Mouse (Mus musculus) urinary bladder, postnatal 4 days (tissue): ENCODE measurements around the gene Adap1.

Experiments
- DNase-seq, 2 experiments: peaks; one replicate each; pipeline ENCODE4 v3.0.0; 2021 to 2022; ENCODE audit warnings: low spot score in 2 of 2

Adap1 gene

GRCm38 (mm10) chr5:139323260-139323924 is 2.0 kb downstream of the Adap1 start:
- no peak for DNase-seq

- DNase-seq = no peak
Observed at GRCm38 (mm10) chr5:139321331-139321730, 4.1 kb downstream of the Adap1 start.

- DNase-seq = no peak
Observed at GRCm38 (mm10) chr5:139320424-139320823, 5.0 kb downstream of the Adap1 start.

DNA sequence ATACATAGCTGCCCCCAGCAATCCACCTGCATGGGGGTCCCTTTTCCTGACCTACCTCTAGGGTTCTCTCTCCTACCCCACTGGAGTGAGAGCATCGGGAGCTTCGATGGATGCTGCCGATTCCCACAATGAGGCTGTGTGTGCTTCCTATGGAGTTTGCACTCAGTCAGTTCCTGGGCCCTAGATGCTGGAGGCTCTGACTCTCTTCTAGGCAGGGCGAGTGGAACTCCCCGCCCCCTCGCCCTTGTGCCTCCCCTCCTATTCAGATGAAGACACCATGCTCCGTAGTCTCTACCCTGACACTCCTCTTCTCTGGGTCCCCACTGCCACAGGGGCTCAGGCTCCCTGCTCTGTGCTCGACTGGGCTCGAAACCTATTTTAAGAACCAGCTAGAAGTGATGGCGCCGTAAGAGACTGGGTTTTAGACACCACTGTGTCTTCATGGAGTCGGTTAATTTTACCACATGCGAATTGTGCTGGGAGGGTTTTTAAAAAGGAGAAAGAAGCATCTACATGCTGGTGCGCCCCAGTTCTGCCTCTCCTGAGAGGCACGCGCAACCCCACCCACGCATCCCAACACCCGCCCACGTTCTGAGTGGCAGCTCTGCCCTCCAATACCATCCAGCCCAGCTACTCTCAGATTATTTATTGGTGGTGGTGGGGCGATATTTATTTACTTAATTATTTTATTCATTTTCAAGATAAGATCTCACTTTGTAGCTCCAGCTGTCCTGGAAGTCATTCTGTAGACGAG is 7.5 kb downstream of the Adap1 start:
- DNase-seq = no peak

- DNase-seq = peak; percentile 50 to 71
Observed at GRCm38 (mm10) chr5:139316982-139317675, 8.3 kb downstream of the Adap1 start.

DNA sequence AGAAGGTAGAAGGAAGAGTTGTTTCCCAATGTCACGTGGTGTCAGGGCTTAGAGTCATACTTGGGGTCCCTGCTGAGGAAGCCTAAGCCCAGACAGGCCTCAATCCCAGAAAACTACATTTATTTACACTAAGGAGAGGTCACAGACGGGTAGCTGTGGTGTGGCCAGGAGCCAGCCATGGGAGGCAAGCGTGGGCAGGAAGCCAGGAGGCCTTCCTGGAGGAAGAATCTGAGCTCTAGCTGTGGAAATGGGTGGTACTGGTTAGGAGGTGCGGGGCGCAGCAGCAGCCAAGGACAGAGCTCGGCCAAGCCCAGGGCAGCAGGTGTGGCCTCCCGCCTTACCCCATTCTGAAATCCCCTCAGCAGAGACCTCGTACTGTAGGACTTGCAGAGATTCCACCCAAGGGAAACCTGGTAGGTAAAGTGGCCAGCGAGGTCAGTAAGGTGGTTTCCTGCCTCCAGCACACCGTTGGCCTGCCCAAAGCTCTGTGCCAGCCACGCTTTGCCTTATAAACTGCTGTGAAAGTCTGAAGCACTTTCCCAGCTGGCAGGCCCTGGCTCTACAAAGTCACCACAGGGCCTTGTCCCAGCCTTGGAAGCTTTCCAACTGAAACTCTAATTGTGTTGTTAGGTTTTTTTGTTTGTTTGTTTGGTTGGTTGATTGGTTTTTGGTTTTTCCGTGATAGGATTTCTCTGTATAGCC is 10.3 kb downstream of the Adap1 start:
- DNase-seq = no peak

GRCm38 (mm10) chr5:139313536-139313935 is 11.9 kb downstream of the Adap1 start:
- DNase-seq = no peak

GRCm38 (mm10) chr5:139311822-139312221 is 13.6 kb downstream of the Adap1 start:
- DNase-seq = no peak

- no peak for DNase-seq
Observed at GRCm38 (mm10) chr5:139310477-139310876, 14.9 kb downstream of the Adap1 start.

- DNase-seq = no peak
Observed at GRCm38 (mm10) chr5:139309946-139310345, 15.5 kb downstream of the Adap1 start.

- no peak for DNase-seq
Observed at GRCm38 (mm10) chr5:139303646-139304061, 21.8 kb downstream of the Adap1 start.

GRCm38 (mm10) chr5:139302101-139302500 is 23.3 kb downstream of the Adap1 start:
- no peak for DNase-seq

GRCm38 (mm10) chr5:139297745-139298144 is 27.7 kb downstream of the Adap1 start:
- DNase-seq = no peak

- DNase-seq = no peak
Observed at GRCm38 (mm10) chr5:139297092-139297491, 28.3 kb downstream of the Adap1 start.

- DNase-seq = no peak
Observed at GRCm38 (mm10) chr5:139294089-139294488, 31.3 kb downstream of the Adap1 start.

DNA sequence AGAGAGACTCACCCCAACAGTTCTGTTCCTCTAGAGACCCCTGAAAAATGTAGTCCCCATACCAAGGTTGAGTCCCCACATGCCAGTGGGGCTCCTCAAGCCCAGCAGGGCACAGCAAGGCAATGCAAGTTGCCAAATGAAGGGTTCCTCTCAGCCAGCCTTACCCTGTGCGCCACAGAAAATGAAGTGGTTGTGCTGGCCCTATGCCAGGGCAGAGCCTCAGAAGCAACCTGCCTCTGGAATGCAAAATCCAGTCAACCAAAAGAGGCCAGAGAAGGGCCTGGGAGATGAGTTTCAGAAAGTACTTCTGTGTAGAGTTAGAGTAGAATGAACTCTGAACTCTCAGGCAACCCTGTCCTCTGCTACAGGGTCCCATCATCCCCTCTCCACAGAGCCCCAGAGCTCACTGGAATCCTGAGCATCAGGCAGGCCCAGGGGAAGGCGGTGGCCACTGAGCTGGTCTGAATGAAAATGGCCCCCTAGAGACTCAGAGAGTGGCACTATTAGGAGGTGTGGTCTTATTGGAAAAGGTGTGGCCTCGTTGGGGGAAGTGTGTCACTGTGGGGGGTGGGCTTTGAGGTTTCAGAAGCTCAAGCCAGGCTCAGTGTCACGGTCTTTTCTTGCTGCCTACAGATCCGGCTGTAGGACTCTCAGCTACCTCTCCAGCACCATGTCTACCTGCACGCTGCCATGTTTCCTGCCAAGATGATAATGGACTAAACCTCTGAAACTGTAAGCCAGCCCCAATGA is 33.4 kb downstream of the Adap1 start:
- no peak for DNase-seq

GRCm38 (mm10) chr5:139290467-139291259 is 34.8 kb downstream of the Adap1 start:
- DNase-seq = no peak

- no peak for DNase-seq
Observed at GRCm38 (mm10) chr5:139288591-139288990, 36.8 kb downstream of the Adap1 start.

DNA sequence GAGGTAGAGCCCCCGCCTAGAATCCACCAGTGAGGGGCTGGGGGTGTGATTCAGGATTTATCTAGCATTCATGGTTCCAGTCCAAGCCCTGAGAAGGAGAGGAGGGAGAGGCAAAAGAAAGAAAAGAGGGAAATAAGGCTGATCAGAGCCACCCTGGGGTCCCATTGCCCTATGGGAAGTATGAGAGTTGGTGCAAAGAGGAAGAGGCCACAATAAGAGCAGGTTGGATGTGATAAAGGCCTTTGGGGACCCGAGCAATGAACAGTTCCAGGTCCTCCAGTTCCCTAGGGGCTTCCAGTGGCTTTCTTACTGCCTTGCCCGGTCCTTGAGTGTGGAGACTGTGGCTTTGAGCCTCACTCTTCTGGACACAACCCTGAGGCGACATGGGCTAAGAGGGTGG is 37.6 kb downstream of the Adap1 start:
- DNase-seq = no peak

GRCm38 (mm10) chr5:139287099-139287498 is 38.3 kb downstream of the Adap1 start:
- no peak for DNase-seq
